Mouse (Mus musculus): ENCODE results near the gene Afap1l2. TPM values are rescaled to one million over a fixed set of nuclear protein-coding genes. Genes with fewer than 3 reads are reported as not detected.

The Afap1l2 gene
- polyA plus RNA-seq, 1 experiment from 2014 or later = 3.0 TPM

DNA sequence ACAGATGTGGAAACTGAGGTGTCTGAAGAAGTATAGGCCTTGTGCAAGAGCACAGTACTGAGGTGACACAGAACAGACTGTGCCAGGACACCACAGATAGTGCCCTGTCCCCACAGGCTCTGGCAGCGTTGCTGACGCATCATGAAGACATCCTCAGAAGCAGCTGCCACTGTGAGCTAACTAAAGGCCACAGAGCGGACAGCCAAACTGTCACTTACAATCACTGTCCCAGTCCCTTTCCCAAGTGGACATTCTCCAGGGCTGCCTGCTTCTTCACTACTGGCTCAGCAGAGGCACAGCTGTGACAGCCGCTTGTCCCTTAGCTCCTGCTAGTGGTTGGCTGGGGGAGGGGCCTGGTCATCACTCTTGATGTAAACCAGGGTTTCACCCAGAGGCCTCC lies 33.9 kb downstream of the Afap1l2 start:
- no peak overlapping the region for H3K9ac ChIP-seq (ENCODE audit: low read length)
- peak; percentile 59 for ATAC-seq (replicated peaks; ENCODE audit: extremely low read depth, insufficient read depth, low FRiP score)
- H3K27me3 ChIP-seq (ENCODE audit: control insufficient read depth, insufficient read depth, low read length) = no peaks in the 10 kb centered on the region
- no peaks in the 10 kb centered on the region for H3K9me3 ChIP-seq (replicated peaks; ENCODE audit: control insufficient read depth, low read length)
- peak overlapping the region; percentile 8; the same call in 1 of the 2 replicates for H3K27ac ChIP-seq (ENCODE audit: low read length)
- H3K4me1 ChIP-seq (ENCODE audit: control insufficient read depth, insufficient read depth, low read length) = peaks cover 9% of the 10 kb centered on the region; the same call in 1 of the 2 replicates
- no peak overlapping the region for H3K4me3 ChIP-seq (ENCODE audit: low read length)
- H3K36me3 ChIP-seq (ENCODE audit: control insufficient read depth, insufficient read depth) = no peaks in the 10 kb centered on the region
- WGBS = 28% methylated on average over 4 of the region's 4 CpGs
- no peak overlapping the region for H3K4me2 ChIP-seq (ENCODE audit: low read depth, low read length)

- Histone ChIP-seq H3K36me3 (ENCODE audit: control insufficient read depth, insufficient read depth) (no peaks in the 10 kb centered on the region), H3K4me1 (ENCODE audit: control insufficient read depth, insufficient read depth, low read length) (peaks cover 9% of the 10 kb centered on the region; the same call in 1 of the 2 replicates), H3K9me3 (replicated peaks; ENCODE audit: control insufficient read depth, low read length) (no peaks in the 10 kb centered on the region), H3K27me3 (ENCODE audit: control insufficient read depth, insufficient read depth, low read length) (no peaks in the 10 kb centered on the region), H3K4me2 (ENCODE audit: low read depth, low read length) (no peak overlapping the region), H3K4me3 (ENCODE audit: low read length) (no peak overlapping the region), H3K9ac (ENCODE audit: low read length) (no peak overlapping the region), H3K27ac (ENCODE audit: low read length) (no peak overlapping the region)
- WGBS = 57% methylated on average over 2 of the region's 2 CpGs
- no peak for ATAC-seq (replicated peaks; ENCODE audit: extremely low read depth, insufficient read depth, low FRiP score)
Observed at GRCm38 (mm10) chr19:56972768-56973167, 35.3 kb downstream of the Afap1l2 start.

GRCm38 (mm10) chr19:56971347-56971746 lies 36.7 kb downstream of the Afap1l2 start:
- no peak for ATAC-seq (replicated peaks; ENCODE audit: extremely low read depth, insufficient read depth, low FRiP score)
- no peak overlapping the region for H3K4me3 ChIP-seq (ENCODE audit: low read length)
- no peaks in the 10 kb centered on the region for H3K36me3 ChIP-seq (ENCODE audit: control insufficient read depth, insufficient read depth)
- H3K27ac ChIP-seq (ENCODE audit: low read length) = no peak overlapping the region
- no peak overlapping the region for H3K9ac ChIP-seq (ENCODE audit: low read length)
- H3K9me3 ChIP-seq (replicated peaks; ENCODE audit: control insufficient read depth, low read length) = no peaks in the 10 kb centered on the region
- no peak overlapping the region for H3K4me2 ChIP-seq (ENCODE audit: low read depth, low read length)
- H3K4me1 ChIP-seq (ENCODE audit: control insufficient read depth, insufficient read depth, low read length) = peaks cover 12% of the 10 kb centered on the region
- H3K27me3 ChIP-seq (ENCODE audit: control insufficient read depth, insufficient read depth, low read length) = no peaks in the 10 kb centered on the region
- WGBS = 77% methylated on average over 7 of the region's 7 CpGs

DNA sequence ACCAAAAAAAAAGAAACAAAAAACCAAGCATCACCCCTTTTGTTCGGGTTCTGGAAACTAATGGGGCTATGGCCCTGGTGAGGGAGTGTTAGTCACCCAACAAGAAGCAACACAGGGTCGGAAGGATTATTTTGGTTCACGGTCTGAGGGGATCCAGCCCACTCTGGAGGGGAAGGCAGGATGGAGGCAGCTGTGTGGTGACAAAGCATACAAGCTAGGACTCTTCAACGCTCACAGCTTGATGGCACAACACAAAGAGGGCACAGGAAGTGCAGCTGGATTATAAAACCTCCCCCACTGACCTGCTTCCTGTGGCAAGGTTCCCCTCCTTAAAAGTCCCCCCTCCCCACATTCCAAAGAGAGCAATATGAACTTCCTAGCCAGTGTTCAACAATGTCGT lies 44.2 kb downstream of the Afap1l2 start:
- H3K36me3 ChIP-seq (ENCODE audit: control insufficient read depth, insufficient read depth) = no peaks in the 10 kb centered on the region
- no peak overlapping the region for H3K9ac ChIP-seq (ENCODE audit: low read length)
- no peaks in the 10 kb centered on the region for H3K27me3 ChIP-seq (ENCODE audit: control insufficient read depth, insufficient read depth, low read length)
- no peaks in the 10 kb centered on the region for H3K9me3 ChIP-seq (replicated peaks; ENCODE audit: control insufficient read depth, low read length)
- WGBS = 53% methylated on average over 5 of the region's 5 CpGs
- no peak overlapping the region for H3K27ac ChIP-seq (ENCODE audit: low read length)
- no peak overlapping the region for H3K4me2 ChIP-seq (ENCODE audit: low read depth, low read length)
- H3K4me3 ChIP-seq (ENCODE audit: low read length) = no peak overlapping the region
- no peak for ATAC-seq (replicated peaks; ENCODE audit: extremely low read depth, insufficient read depth, low FRiP score)
- H3K4me1 ChIP-seq (ENCODE audit: control insufficient read depth, insufficient read depth, low read length) = peaks cover 8% of the 10 kb centered on the region

- Histone ChIP-seq H3K27me3 (ENCODE audit: control insufficient read depth, insufficient read depth, low read length) (no peaks in the 10 kb centered on the region), H3K27ac (ENCODE audit: low read length) (no peak overlapping the region), H3K4me3 (ENCODE audit: low read length) (no peak overlapping the region), H3K4me2 (ENCODE audit: low read depth, low read length) (no peak overlapping the region), H3K9ac (ENCODE audit: low read length) (no peak overlapping the region), H3K9me3 (replicated peaks; ENCODE audit: control insufficient read depth, low read length) (no peaks in the 10 kb centered on the region), H3K36me3 (ENCODE audit: control insufficient read depth, insufficient read depth) (no peaks in the 10 kb centered on the region), H3K4me1 (ENCODE audit: control insufficient read depth, insufficient read depth, low read length) (peaks cover 5% of the 10 kb centered on the region; the same call in 1 of the 2 replicates)
- no peak for ATAC-seq (replicated peaks; ENCODE audit: extremely low read depth, insufficient read depth, low FRiP score)
- WGBS = 56% methylated on average over 3 of the region's 3 CpGs
Observed at GRCm38 (mm10) chr19:56959601-56960000, 48.4 kb downstream of the Afap1l2 start.

DNA sequence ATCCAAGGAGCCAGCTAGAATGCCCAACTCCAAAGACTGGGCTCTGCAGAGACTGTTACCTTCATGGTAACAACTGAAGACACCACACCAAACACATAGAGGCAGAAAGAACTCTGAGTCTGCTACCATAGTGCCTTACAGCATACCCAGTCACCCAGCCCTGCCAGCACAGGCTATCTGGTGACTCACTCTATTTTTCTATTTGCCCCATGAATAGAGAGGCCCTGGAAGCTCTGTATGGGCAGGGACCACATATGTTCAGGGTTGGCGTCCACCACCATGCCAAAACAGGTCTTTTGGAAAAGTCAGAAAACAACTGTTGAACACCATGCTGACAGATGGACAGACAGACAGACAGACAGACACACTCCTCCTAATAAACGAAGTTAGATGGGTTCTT lies 49.0 kb downstream of the Afap1l2 start:
- Histone ChIP-seq H3K9me3 (replicated peaks; ENCODE audit: control insufficient read depth, low read length) (no peaks in the 10 kb centered on the region), H3K36me3 (ENCODE audit: control insufficient read depth, insufficient read depth) (no peaks in the 10 kb centered on the region), H3K4me3 (ENCODE audit: low read length) (no peak overlapping the region), H3K9ac (ENCODE audit: low read length) (no peak overlapping the region), H3K4me1 (ENCODE audit: control insufficient read depth, insufficient read depth, low read length) (peaks cover 5% of the 10 kb centered on the region; the same call in 1 of the 2 replicates), H3K4me2 (ENCODE audit: low read depth, low read length) (no peak overlapping the region), H3K27ac (ENCODE audit: low read length) (no peak overlapping the region), H3K27me3 (ENCODE audit: control insufficient read depth, insufficient read depth, low read length) (no peaks in the 10 kb centered on the region)
- ATAC-seq (replicated peaks; ENCODE audit: extremely low read depth, insufficient read depth, low FRiP score) = no peak
- WGBS = 84% methylated on average over 2 of the region's 2 CpGs

DNA sequence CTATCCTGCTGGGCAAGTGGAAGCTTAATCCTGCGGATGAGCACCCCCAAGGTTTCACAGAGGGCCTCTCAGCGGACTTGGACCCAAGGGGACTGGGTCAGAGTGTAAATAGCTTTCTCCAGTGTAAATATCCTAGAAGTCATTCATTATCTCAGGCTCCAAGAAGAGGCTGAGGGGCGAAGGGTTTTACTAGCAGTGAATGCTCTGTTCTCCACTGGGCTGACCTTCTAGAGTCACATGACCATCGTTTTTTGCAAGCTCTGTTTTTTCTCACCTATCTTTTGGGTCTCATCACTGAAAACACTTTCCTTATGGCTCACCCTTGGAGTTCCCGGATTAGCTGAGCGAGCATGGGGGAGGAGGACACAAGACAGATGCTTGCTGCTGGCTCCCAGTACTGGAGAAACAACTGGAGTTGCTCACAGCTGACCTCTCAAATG lies 49.4 kb downstream of the Afap1l2 start:
- Histone ChIP-seq H3K4me3 (ENCODE audit: low read length) (no peak overlapping the region), H3K9ac (ENCODE audit: low read length) (no peak overlapping the region), H3K9me3 (replicated peaks; ENCODE audit: control insufficient read depth, low read length) (no peaks in the 10 kb centered on the region), H3K4me1 (ENCODE audit: control insufficient read depth, insufficient read depth, low read length) (peaks cover 5% of the 10 kb centered on the region; the same call in 1 of the 2 replicates), H3K4me2 (ENCODE audit: low read depth, low read length) (no peak overlapping the region), H3K27ac (ENCODE audit: low read length) (no peak overlapping the region), H3K27me3 (ENCODE audit: control insufficient read depth, insufficient read depth, low read length) (no peaks in the 10 kb centered on the region), H3K36me3 (ENCODE audit: control insufficient read depth, insufficient read depth) (no peaks in the 10 kb centered on the region)
- WGBS = 56% methylated on average over 6 of the region's 6 CpGs
- ATAC-seq (replicated peaks; ENCODE audit: extremely low read depth, insufficient read depth, low FRiP score) = no peak

DNA sequence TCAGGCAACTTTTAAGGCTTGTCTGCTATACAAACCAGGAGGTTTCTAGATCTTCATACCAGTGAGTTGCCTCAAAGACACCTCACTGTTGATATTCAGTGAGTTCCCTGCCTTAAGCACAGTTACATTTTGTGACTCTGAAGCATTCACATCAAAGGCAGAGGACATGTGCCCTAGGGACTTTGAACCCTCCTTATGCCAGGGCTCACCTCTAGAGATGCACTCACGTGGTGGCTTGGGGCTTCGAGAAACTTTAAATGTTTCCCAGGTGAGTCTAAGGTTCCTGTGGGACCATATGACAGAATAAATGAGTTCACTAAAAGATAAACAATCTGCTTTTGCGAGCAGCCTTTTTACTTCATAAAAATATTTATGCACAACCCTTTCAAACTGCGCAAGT lies 50.0 kb downstream of the Afap1l2 start:
- H3K27ac ChIP-seq (ENCODE audit: low read length) = no peak overlapping the region
- H3K4me2 ChIP-seq (ENCODE audit: low read depth, low read length) = no peak overlapping the region

GRCm38 (mm10) chr19:56955568-56956513 lies 52.2 kb downstream of the Afap1l2 start:
- no peaks in the 10 kb centered on the region for H3K27me3 ChIP-seq (ENCODE audit: control insufficient read depth, insufficient read depth, low read length)
- H3K9me3 ChIP-seq (replicated peaks; ENCODE audit: control insufficient read depth, low read length) = no peaks in the 10 kb centered on the region
- peaks cover 5% of the 10 kb centered on the region; the same call in 1 of the 2 replicates for H3K4me1 ChIP-seq (ENCODE audit: control insufficient read depth, insufficient read depth, low read length)
- no peak overlapping the region for H3K9ac ChIP-seq (ENCODE audit: low read length)
- H3K36me3 ChIP-seq (ENCODE audit: control insufficient read depth, insufficient read depth) = no peaks in the 10 kb centered on the region
- no peak overlapping the region for H3K27ac ChIP-seq (ENCODE audit: low read length)
- H3K4me2 ChIP-seq (ENCODE audit: low read depth, low read length) = no peak overlapping the region
- ATAC-seq (replicated peaks; ENCODE audit: extremely low read depth, insufficient read depth, low FRiP score) = no peak
- 81% methylated on average over 20 of the region's 20 CpGs for WGBS
- H3K4me3 ChIP-seq (ENCODE audit: low read length) = no peak overlapping the region

More for the DNA sequence above, 50.0 kb downstream of the Afap1l2 start:
- no peak for ATAC-seq (replicated peaks; ENCODE audit: extremely low read depth, insufficient read depth, low FRiP score)
- no peaks in the 10 kb centered on the region for H3K27me3 ChIP-seq (ENCODE audit: control insufficient read depth, insufficient read depth, low read length)
- no peaks in the 10 kb centered on the region for H3K36me3 ChIP-seq (ENCODE audit: control insufficient read depth, insufficient read depth)
- H3K9me3 ChIP-seq (replicated peaks; ENCODE audit: control insufficient read depth, low read length) = no peaks in the 10 kb centered on the region
- no peak overlapping the region for H3K4me3 ChIP-seq (ENCODE audit: low read length)
- WGBS = 81% methylated on average over 4 of the region's 4 CpGs
- H3K4me1 ChIP-seq (ENCODE audit: control insufficient read depth, insufficient read depth, low read length) = peaks cover 5% of the 10 kb centered on the region; the same call in 1 of the 2 replicates
- H3K9ac ChIP-seq (ENCODE audit: low read length) = no peak overlapping the region
